In genomic region chr4:136047626-136048025, GRCm38 (mm10) we compare ENCODE assay signal across 18 mouse cellular contexts. TPM values are rescaled to one million over a fixed set of nuclear protein-coding genes. Genes with fewer than 3 reads are reported as not detected.
DNase-seq lines count a peak whose midpoint lies in the region; ATAC-seq and TF ChIP-seq lines count a peak whose summit lies in the region.
"Had no signal": no experiment of that assay in that cellular context is flagged by ENCODE, and none has a peak within 500 bp of the region (broad histone marks: within the 10 kb centered on the region; RNA-seq: fewer than 3 reads in every experiment).

No protein-coding gene starts in this region.

- no peak overlapping the region for H3K4me2 ChIP-seq in lung, postnatal 0 days (replicated peaks; ENCODE audit: low read depth, low read length)
- no peak overlapping the region for H3K4me2 ChIP-seq in liver, embryonic 12.5 days
- H3K4me2 ChIP-seq in hindbrain, embryonic 13.5 days: no peak overlapping the region
- H3K4me2 ChIP-seq: forebrain, embryonic 12.5 days; heart, embryonic 13.5 days; stomach, embryonic 15.5 days had no signal

- no peak for ATAC-seq in lung, postnatal 0 days
- no peak for ATAC-seq in liver, embryonic 12.5 days
- no peak for ATAC-seq in hindbrain, embryonic 13.5 days (ENCODE audit: low FRiP score)

- H3K27ac ChIP-seq in heart, adult 2 months: no peak overlapping the region
- 0 out of 2 replicates have a peak overlapping the region, but pooled peaks have one; percentile 51 for H3K27ac ChIP-seq in lung, postnatal 0 days (ENCODE audit: low read length)
- peak overlapping the region; percentile 34 for H3K27ac ChIP-seq in liver, embryonic 12.5 days
- no peak overlapping the region for H3K27ac ChIP-seq in hindbrain, embryonic 13.5 days
- H3K27ac ChIP-seq: heart, embryonic 13.5 days; hindbrain, embryonic 10.5 days; stomach, embryonic 15.5 days had no signal

- TF ChIP-seq EP300 in heart, adult 2 months (IDR thresholded peaks at IDR 0.05; ENCODE audit: insufficient read depth, low read depth, low read length): no peak
- TF ChIP-seq EP300 in lung, postnatal 0 days (IDR thresholded peaks at IDR 0.05): no peak

- H3K79me2 ChIP-seq in heart, adult 2 months (replicated peaks; ENCODE audit: control insufficient read depth, insufficient read depth, low read length): no peaks in the 10 kb centered on the region

- intact Hi-C loops in heart, adult 2 months (cut with DNase I): no loop called here
- intact Hi-C loops in heart, postnatal 25 days (cut with DNase I): no loop called here
- intact Hi-C loops in left cerebral cortex, postnatal 14 days (cut with DNase I): no loop called here

- no peak for DNase-seq in heart, adult 2 months
- no peak for DNase-seq in heart, postnatal 25 days (ENCODE audit: low spot score)
- DNase-seq in lung, postnatal 0 days (ENCODE audit: low spot score): no peak
- DNase-seq in lung, adult 18-20 months: no peak
- DNase-seq in left cerebral cortex, postnatal 14 days (ENCODE audit: low spot score in 2 of 2): no peak
- no peak for DNase-seq in layer of hippocampus, adult 9-11 months
- DNase-seq: B cell, adult 2 months; cerebellum, adult 8-10 months; kidney, postnatal 14 days; lung, postnatal 14 days; spleen, adult 18-20 months; thymus, postnatal 14 days had no signal

- no peaks in the 10 kb centered on the region for H3K9me3 ChIP-seq in lung, postnatal 0 days (ENCODE audit: low read length)
- no peaks in the 10 kb centered on the region for H3K9me3 ChIP-seq in liver, embryonic 12.5 days (replicated peaks)
- H3K9me3 ChIP-seq in hindbrain, embryonic 13.5 days: no peaks in the 10 kb centered on the region
- H3K9me3 ChIP-seq: forebrain, embryonic 12.5 days; heart, embryonic 13.5 days; hindbrain, embryonic 10.5 days; stomach, embryonic 15.5 days had no signal

- no peaks in the 10 kb centered on the region for H3K27me3 ChIP-seq in heart, adult 2 months (ENCODE audit: control insufficient read depth, insufficient read depth, low read length)
- H3K27me3 ChIP-seq in lung, postnatal 0 days (replicated peaks; ENCODE audit: insufficient read depth, low read length): no peaks in the 10 kb centered on the region
- H3K27me3 ChIP-seq in liver, embryonic 12.5 days (replicated peaks): no peaks in the 10 kb centered on the region
- no peaks in the 10 kb centered on the region for H3K27me3 ChIP-seq in hindbrain, embryonic 13.5 days
- H3K27me3 ChIP-seq: forebrain, embryonic 12.5 days; heart, embryonic 13.5 days; stomach, embryonic 15.5 days had no signal

- 63% methylated on average over 4 of the region's 4 CpGs for WGBS in heart, adult 2 months
- 55% methylated on average over 4 of the region's 4 CpGs for WGBS in lung, postnatal 0 days
- WGBS in liver, embryonic 12.5 days (ENCODE audit: insufficient replicate concordance): 54% methylated on average over 4 of the region's 4 CpGs
- 68% methylated on average over 4 of the region's 4 CpGs for WGBS in hindbrain, embryonic 13.5 days

- no peak overlapping the region for H3K9ac ChIP-seq in heart, adult 2 months (ENCODE audit: low read depth, low read length)
- H3K9ac ChIP-seq in lung, postnatal 0 days (replicated peaks; ENCODE audit: low read depth): no peak overlapping the region
- peak overlapping the region; percentile 12; the same call in 1 of the 2 replicates for H3K9ac ChIP-seq in liver, embryonic 12.5 days
- H3K9ac ChIP-seq in hindbrain, embryonic 13.5 days: no peak overlapping the region
- H3K9ac ChIP-seq: forebrain, embryonic 12.5 days; heart, embryonic 13.5 days; stomach, embryonic 15.5 days had no signal

- 0 out of 2 replicates have a peak, but pooled peaks have one; percentile 2 for TF ChIP-seq POLR2A in heart, adult 2 months (IDR thresholded peaks at IDR 0.05; ENCODE audit: insufficient read depth, low read depth, low read length)

- peaks cover 7% of the 10 kb centered on the region for H3K36me3 ChIP-seq in heart, adult 2 months (ENCODE audit: control insufficient read depth, insufficient read depth, low read length)
- peaks cover 19% of the 10 kb centered on the region; the same call in 1 of the 2 replicates for H3K36me3 ChIP-seq in lung, postnatal 0 days (ENCODE audit: insufficient read depth, low read length)
- H3K36me3 ChIP-seq in liver, embryonic 12.5 days: peaks cover 86% of the 10 kb centered on the region
- peaks cover 78% of the 10 kb centered on the region for H3K36me3 ChIP-seq in hindbrain, embryonic 13.5 days

- H3K4me1 ChIP-seq in heart, adult 2 months (ENCODE audit: control insufficient read depth, insufficient read depth, low read length): peaks cover 5% of the 10 kb centered on the region
- peaks cover 11% of the 10 kb centered on the region for H3K4me1 ChIP-seq in lung, postnatal 0 days (ENCODE audit: insufficient read depth, low read depth, low read length)
- peaks cover 61% of the 10 kb centered on the region for H3K4me1 ChIP-seq in liver, embryonic 12.5 days
- H3K4me1 ChIP-seq in hindbrain, embryonic 13.5 days (replicated peaks): peaks cover 25% of the 10 kb centered on the region

- TF ChIP-seq CTCF in heart, adult 2 months (IDR thresholded peaks at IDR 0.05): no peak
- TF ChIP-seq CTCF in lung, postnatal 0 days (IDR thresholded peaks at IDR 0.05): no peak; the same call in 1 of the 2 replicates

- no peak overlapping the region for H3K4me3 ChIP-seq in heart, adult 2 months
- H3K4me3 ChIP-seq in lung, postnatal 0 days (ENCODE audit: low read depth, low read length): no peak overlapping the region
- no peak overlapping the region for H3K4me3 ChIP-seq in liver, embryonic 12.5 days
- no peak overlapping the region for H3K4me3 ChIP-seq in hindbrain, embryonic 13.5 days
- H3K4me3 ChIP-seq: forebrain, embryonic 12.5 days; heart, embryonic 13.5 days; hindbrain, embryonic 10.5 days; stomach, embryonic 15.5 days had no signal

RNA-seq across cellular contexts. Expression of gene Rpl11, which starts 5.6 kb away (rescaled TPM):
- 100 to 1,000 TPM; 259 to 288 TPM for total RNA-seq in heart, adult 2 months (2021)
- 132 and 186 TPM in 2 replicates for polyA plus RNA-seq in heart, adult 2 months (2012; rRNA removed)
- total RNA-seq in heart, postnatal 25 days (2021): 100 to 1,000 TPM; 230 to 252 TPM
- polyA plus RNA-seq in lung, postnatal 0 days (2015; fragmentation: Nextera tagmentation; extraction: Ambion mirVana): 325 and 355 TPM in 2 replicates
- polyA plus RNA-seq in liver, embryonic 12.5 days (2016; fragmentation: Nextera tagmentation; extraction: Ambion mirVana): 350 and 362 TPM in 2 replicates
- 100 to 1,000 TPM; 216 to 244 TPM for total RNA-seq in left cerebral cortex, postnatal 14 days (2021)
- 329 and 334 TPM in 2 replicates for polyA plus RNA-seq in hindbrain, embryonic 13.5 days (2015; fragmentation: Nextera tagmentation; extraction: Ambion mirVana)

RNA-seq across cellular contexts. Expression of gene Eloa, which starts 26.1 kb away (rescaled TPM):
- 10 to 100 TPM; 31.1 to 35.5 TPM for total RNA-seq in heart, adult 2 months (2021)
- polyA plus RNA-seq in heart, adult 2 months (2012; rRNA removed): 11.0 and 17.7 TPM in 2 replicates
- total RNA-seq in heart, postnatal 25 days (2021): 10 to 100 TPM; 32.8 to 34.4 TPM
- 25.6 and 26.8 TPM in 2 replicates for polyA plus RNA-seq in lung, postnatal 0 days (2015; fragmentation: Nextera tagmentation; extraction: Ambion mirVana)
- polyA plus RNA-seq in liver, embryonic 12.5 days (2016; fragmentation: Nextera tagmentation; extraction: Ambion mirVana): 38.2 and 39.4 TPM in 2 replicates
- 10 to 100 TPM; 27.6 to 28.2 TPM for total RNA-seq in left cerebral cortex, postnatal 14 days (2021)
- 27.7 and 28.6 TPM in 2 replicates for polyA plus RNA-seq in hindbrain, embryonic 13.5 days (2015; fragmentation: Nextera tagmentation; extraction: Ambion mirVana)

Comparison
In these comparisons a context has a peak if more than half of its experiments do, and no peak if none do; other contexts are left out.
1. H3K27ac ChIP-seq: peak in lung, postnatal 0 days (single experiment) and liver, embryonic 12.5 days (single experiment); none in heart, adult 2 months (single experiment) and hindbrain, embryonic 13.5 days (single experiment).